Comparison of ENCODE assay signal across 21 mouse cellular contexts in the genomic region with DNA sequence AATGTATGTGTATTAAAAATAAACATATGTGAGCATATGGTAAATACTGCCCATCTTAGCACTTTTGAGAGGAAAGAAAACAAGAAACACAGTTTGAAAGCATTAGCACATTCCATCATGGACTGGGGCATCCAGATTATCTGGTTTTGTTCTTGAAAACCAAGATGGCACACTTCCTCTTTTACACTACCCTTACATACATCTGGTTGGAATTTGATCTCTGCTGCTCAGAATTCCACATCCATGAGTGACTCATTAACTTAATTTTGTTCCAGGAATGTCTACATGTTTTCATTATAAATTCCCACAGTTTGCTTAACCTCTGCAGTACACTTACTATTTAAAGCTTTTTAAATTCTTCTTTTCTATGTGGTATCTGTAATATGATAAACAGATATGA.
"Had no signal": no experiment of that assay in that cellular context is flagged by ENCODE, and none has a peak within 500 bp of the region (broad histone marks: within the 10 kb centered on the region; RNA-seq: fewer than 3 reads in every experiment).

No protein-coding gene starts in this region.

- H3K27me3 ChIP-seq: limb, embryonic 13.5 days; liver, embryonic 12.5 days; liver, embryonic 15.5 days; lung, embryonic 15.5 days; megakaryocyte, embryonic 14.5 days; midbrain, embryonic 13.5 days; neural tube, embryonic 13.5 days had no signal

- H3K9ac ChIP-seq: limb, embryonic 13.5 days; liver, embryonic 12.5 days; liver, embryonic 15.5 days; lung, embryonic 15.5 days; midbrain, embryonic 13.5 days; neural tube, embryonic 13.5 days had no signal

- H3K9me3 ChIP-seq: limb, embryonic 10.5 days; limb, embryonic 13.5 days; liver, embryonic 12.5 days; liver, embryonic 15.5 days; lung, embryonic 15.5 days; megakaryocyte, embryonic 14.5 days; midbrain, embryonic 10.5 days; midbrain, embryonic 13.5 days; neural tube, embryonic 13.5 days had no signal

- ATAC-seq: liver, embryonic 12.5 days; midbrain, embryonic 13.5 days; midbrain, embryonic 16.5 days had no signal

- DNase-seq: kidney, postnatal 36 days; liver; lung, adult 18-20 months; lung, postnatal 10 days; lung, postnatal 36 days; retina, postnatal 1 day; right cerebral cortex, postnatal 25 days; spleen, adult 18-20 months; thymus, adult 18-20 months; thymus, postnatal 4 days had no signal

- H3K27ac ChIP-seq: limb, embryonic 10.5 days; limb, embryonic 13.5 days; liver, embryonic 12.5 days; liver, embryonic 15.5 days; lung, embryonic 15.5 days; midbrain, embryonic 10.5 days; midbrain, embryonic 13.5 days; neural tube, embryonic 13.5 days had no signal

- H3K4me3 ChIP-seq: limb, embryonic 10.5 days; limb, embryonic 13.5 days; liver, embryonic 12.5 days; liver, embryonic 15.5 days; lung, embryonic 15.5 days; megakaryocyte, embryonic 14.5 days; midbrain, embryonic 10.5 days; midbrain, embryonic 13.5 days; myocyte; neural tube, embryonic 13.5 days had no signal

- H3K4me1 ChIP-seq: limb, embryonic 10.5 days; limb, embryonic 13.5 days; liver, embryonic 12.5 days; liver, embryonic 15.5 days; lung, embryonic 15.5 days; megakaryocyte, embryonic 14.5 days; midbrain, embryonic 10.5 days; midbrain, embryonic 13.5 days; neural tube, embryonic 13.5 days had no signal

- H3K36me3 ChIP-seq: limb, embryonic 10.5 days; limb, embryonic 13.5 days; liver, embryonic 12.5 days; liver, embryonic 15.5 days; lung, embryonic 15.5 days; midbrain, embryonic 10.5 days; midbrain, embryonic 13.5 days; neural tube, embryonic 13.5 days had no signal

- H3K4me2 ChIP-seq: limb, embryonic 13.5 days; liver, embryonic 12.5 days; liver, embryonic 15.5 days; lung, embryonic 15.5 days; midbrain, embryonic 13.5 days; neural tube, embryonic 13.5 days had no signal
